Mouse (Mus musculus) ovary, postnatal 36 days (tissue): ENCODE results near the gene Tcp10a.
A peak's percentile ranks its signal among the peaks of the same experiment; 100 is the strongest.
"Not testable (repeated sequence)": the region's sequence is repeated elsewhere in the genome, so short reads cannot be mapped to it uniquely, and the experiment has no call there.

ENCODE experiments used
- DNase-seq: peaks from one replicate; pipeline ENCODE4 v3.0.0; 2022; ENCODE audit warnings: low spot score, mixed read lengths

Gene Tcp10a

GRCm38 (mm10) chr17:7369401-7369800 lies 45.0 kb downstream of the Tcp10a start:
- peak; percentile 20 for DNase-seq

DNA sequence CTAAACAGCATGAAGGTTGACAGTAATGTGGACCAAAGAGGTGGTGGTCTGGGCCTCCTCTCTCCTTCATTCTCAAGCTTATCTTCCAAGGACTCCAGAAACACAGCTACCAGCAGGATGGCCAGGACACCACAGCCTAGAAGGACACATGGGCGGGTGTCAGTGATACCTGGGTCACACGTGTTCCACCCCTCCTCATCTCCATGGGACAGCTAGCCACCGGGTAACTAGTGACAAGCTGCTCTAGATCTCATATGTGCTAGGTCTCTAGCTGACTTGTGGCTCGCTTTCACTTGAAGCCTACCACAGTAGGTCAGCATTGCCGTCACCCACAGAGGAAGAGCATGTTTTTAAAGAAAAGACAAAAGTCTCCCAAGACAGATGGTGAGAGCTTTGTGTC lies 47.4 kb downstream of the Tcp10a start, which contains the start of gene Gm49630:
Gene Gm49630 (minus strand): TSS at position 101 of the 400 bp plus-strand sequence.
- DNase-seq, result not testable (repeated sequence)

DNA sequence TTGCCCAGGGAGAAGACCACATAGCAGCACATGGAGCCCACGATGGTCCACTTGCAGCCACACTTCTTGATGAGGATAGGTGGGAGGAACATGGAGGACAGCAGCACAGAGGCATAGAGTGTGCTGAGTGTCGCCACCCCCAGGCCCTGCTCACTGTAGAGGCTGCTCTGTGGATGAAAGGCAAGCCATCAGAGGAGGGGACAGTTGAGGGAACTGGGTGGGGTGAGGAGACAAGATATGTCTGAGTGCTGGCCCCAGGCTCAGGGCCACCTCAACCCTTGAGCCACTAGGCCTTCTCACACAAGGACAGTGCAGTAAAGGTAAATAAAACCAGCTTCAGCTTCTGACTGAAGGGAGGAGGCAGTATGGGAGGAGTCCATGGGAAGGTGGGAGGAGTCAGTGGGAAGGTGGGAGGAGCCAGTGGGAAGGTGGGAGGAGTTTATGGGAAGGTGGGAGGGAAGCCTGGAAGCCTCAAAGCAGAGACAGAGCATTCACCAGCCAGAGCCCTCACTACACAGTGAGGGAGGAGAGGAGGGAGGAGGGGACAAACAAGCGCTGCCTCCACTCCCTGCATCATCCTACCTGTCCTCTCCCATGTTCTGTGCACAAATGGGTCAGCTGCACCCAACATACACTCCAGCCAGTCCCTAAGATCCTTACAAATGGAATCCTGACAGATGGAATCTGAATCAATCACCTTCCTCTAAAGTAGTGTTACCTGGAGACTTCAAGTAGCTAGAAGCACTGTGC lies 52.7 kb downstream of the Tcp10a start:
- not testable (repeated sequence) for DNase-seq

DNA sequence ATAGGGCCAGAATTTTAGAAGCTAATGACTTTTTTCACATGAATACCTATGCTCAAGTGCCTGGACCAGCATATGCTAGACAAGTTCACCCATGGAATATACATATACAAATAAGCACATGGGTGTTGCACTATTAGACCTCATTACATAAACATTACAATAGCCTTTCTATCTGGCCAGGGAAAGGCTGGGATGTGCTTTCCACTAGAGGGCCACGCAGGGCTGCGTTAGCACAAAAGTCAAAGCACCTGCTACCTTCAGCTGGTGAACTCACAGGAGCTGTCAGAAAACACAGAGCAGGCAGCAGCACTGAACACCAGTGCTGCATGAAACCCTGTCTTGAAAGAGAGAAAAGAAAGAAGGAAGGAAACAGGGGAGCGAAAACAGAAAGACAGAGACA lies 53.5 kb downstream of the Tcp10a start:
- DNase-seq, result not testable (repeated sequence)

- DNase-seq, result not testable (repeated sequence)
Measured at GRCm38 (mm10) chr17:7382711-7383110, 58.3 kb downstream of the Tcp10a start.

- DNase-seq, result not testable (repeated sequence)
Measured at GRCm38 (mm10) chr17:7383167-7384143, 59.0 kb downstream of the Tcp10a start.

DNA sequence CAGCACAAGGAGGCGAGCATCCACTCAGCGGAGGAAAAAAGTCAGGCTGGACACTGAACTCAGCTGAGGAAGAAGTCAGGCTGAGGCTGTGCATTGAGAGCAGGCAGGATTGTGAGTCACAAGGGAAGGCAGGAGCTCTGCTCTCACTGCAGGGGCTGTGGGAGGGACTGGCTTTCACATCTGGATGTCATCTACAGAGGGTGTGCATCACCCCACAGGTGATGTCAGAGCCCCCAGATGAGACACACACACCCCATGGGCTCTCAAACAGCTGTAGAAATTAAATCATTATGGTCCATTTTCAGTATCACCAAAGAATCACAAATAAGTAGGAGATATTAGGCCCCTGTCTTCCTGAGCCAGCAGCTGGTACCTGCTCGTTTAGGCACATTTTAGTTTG lies 60.9 kb downstream of the Tcp10a start, which contains the start of gene Unc93a2:
Gene Unc93a2 (minus strand): TSS at position 101 of the 400 bp plus-strand sequence.
- DNase-seq, result not testable (repeated sequence)

- not testable (repeated sequence) for DNase-seq
Measured at GRCm38 (mm10) chr17:7386016-7386415, 61.6 kb downstream of the Tcp10a start.

DNA sequence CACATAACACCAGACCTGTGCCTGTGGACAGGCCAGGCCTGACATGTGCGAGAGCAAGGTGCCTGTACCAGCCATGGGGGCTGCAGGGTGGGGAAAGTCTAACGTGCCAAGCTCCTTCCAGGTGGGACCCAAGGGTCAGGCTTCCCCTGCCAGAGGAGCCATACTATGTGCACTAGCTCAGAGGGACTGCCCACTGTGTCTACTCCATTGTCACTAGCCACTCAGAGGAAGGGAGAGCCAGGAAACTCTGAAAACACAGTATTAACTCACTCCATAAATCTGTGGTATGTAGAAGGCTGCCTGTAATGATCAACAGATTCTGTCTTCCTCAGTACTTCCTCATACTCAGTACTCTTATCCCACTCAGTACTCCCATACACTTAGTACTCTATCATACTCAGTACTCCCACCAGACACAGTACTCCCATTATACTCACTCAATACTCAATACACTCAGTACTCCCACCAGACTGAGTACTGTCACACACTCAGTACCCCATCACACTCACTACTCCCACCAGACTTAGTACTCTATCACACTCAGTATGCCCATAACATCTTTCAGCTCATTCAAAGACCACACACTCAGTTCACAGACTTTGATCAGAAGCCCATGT lies 64.0 kb downstream of the Tcp10a start:
- DNase-seq, result not testable (repeated sequence)

DNA sequence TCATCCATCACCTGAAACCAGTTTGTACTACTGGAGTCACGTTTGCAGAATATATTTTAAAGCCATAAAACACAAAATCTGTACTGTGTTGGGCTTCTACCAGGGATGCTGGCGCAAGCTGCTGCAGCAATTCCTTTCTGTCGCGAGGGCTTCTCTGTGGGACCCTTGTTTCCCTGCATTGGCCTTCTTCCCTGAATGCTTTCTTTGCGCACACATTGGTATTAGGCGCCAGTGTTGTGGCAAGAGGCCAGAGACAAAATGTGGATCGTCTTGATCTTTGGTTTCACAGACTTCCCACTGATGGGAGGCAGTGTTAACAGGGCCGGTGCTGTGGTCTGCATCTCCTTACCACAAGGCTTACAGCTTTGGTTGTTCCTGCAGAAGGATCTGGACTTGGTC lies 64.5 kb downstream of the Tcp10a start:
- DNase-seq, result not testable (repeated sequence)

DNA sequence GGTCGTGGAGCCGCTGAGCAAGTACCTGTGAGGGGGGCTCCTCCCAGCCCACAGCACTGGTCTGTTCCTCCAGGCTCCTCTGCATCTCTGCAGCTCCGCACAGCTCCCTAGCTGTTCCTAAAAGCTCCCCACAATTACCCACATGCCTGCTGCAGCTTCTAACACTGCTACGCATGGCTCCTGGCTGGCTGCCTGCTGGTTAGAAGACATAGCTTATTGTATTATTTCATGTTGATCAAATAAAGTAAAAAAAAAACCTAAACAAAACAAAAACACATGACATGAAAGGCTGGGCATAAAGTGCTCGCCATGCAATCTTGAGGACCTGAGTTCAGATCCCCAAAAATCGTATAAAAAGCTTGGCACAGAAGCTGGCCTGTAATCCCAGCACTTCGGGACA lies 65.5 kb downstream of the Tcp10a start:
- DNase-seq, result not testable (repeated sequence)

GRCm38 (mm10) chr17:7395116-7395515 lies 70.7 kb downstream of the Tcp10a start:
- DNase-seq, result not testable (repeated sequence)
